Mouse (Mus musculus) c-Kit-positive CD71-positive TER-119-positive erythroid progenitor cells, embryonic 14.5 days (primary cell): ENCODE measurements around the gene Slc1a3.

Source experiments
- DNase-seq: peaks from one replicate; pipeline ENCODE4 v3.0.0-alpha.2; 2013; ENCODE audit warnings: low spot score

Slc1a3 gene

DNA sequence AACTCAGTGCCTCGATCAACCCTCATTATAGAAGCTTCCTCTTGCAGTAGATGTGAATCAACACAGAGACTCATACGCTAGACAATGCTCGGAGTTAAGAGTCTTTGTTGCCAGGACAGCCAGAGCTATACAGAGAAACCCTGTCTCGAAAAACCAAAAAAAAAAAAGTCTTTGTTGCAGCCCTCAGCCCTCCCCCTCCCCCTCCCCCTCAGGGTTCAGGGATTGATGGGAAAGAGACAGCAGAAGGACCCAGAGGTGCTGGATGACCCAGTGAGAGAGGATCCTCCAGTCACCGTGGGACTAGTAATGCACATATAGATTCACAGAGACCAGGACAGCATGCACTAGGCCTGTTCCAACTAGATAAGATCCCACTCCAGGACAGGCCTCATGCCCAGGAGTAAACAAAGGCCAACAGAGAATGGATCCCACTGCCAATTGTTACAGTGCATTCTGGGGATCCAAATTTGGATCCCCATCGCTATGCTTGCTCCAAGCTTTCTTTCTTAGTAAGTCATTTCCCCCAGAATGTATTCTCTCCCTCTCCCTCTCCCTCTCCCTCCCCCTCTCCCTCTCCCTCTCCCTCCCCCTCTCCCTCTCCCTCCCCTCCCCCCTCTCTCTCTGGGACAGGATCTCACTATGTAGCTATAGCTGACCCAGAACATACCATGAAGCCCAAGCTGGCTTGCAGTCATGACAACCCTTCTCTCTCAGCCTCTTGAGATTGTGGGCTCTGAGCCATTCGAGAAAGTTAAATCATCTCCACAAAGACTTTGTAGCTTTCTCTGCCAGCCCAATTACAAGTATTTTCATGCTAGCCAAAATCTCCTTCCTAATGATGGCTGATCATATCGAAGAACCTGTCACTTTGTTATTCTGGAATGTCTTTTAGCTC is 52.2 kb downstream of the Slc1a3 start:
- no peak for DNase-seq

DNA sequence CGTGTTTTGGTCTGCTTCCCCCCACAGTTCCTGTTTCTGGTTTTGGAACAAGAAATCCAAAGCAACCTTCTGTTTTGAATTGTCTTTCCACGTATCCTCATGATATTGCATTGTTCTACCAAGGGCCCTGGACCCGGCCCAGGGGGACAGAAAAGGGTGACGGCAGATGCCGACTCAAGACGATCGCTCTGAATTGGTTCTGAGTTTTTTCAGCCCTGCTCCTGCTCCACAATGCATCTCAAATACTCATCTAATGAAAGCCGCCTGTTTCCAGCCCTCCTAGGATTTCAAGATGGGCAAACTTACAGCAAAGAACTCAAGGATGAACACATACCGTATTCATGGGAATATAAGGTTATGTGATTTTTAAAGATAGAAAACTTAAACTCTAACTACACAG is 55.3 kb downstream of the Slc1a3 start:
- DNase-seq, result no peak

DNA sequence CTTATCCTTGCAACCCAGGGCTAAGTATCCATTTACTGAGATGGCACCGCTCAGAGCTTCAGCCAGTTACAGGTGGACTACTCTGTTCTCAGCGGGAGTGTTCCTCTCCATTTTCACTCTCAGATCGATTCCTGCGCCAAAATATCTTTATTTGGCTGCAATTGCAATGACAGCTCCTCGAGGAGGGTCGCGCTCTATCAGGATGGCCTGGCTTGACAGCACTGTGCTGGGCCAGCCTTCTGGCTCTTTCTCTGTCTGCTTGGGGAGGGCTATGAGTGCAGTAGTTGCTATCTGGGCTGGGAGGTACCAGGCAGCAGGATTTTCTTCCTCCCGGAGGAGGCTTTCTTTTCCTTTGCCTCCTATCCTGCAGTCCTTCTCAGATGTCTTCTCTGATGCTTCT is 57.9 kb downstream of the Slc1a3 start:
- DNase-seq, result no peak

DNA sequence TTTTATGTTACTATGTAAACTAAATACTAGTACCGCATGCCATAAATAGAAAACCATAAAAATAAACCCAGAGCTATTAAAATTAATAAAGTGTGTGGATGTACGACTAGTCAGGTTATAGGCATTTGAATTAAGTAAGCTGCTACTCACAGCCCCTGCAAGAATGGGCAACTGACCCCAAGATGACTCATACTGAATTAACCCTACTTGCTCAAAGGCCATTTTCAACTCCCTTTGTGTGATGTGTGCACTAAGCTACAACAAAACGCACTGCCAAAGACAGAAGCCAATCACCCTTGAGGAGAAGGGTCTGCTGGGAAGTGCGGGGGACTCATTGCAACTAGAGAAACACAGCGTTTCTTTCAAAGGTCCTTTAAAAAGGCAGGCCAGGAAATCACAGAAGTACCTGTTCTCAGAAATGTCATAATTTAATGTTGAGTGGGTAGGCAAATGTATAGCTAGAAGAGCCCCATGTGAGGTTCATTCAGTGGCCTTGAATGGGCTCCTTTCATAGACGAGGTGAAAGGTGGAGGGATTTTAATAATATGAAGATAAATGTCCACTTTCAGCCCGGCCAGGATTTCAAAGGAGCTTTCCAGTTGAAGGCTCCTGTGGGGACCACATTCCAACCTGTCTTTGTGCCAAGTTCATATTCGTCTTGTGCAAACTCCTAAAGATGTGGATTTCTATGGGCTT is 66.4 kb downstream of the Slc1a3 start:
- DNase-seq, result no peak

DNA sequence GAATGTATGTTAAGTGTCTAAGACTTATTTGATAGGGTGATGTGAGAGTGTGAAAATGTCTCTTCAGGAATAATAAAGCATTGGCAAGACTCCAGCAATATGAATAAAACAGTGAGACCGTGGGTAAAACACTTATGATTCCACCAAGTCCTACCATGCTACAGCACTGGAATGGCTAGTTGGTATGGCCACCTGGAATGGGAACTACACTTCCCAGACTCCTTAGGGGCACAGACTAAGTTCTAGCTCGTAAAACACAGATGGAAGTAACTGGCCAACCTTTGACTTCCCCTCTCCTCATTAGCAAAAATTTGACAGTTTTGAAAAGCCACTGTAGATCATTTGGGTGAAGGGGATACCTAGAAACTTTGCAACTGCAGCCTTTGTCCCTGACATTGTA is 70.7 kb downstream of the Slc1a3 start:
- no peak for DNase-seq

DNA sequence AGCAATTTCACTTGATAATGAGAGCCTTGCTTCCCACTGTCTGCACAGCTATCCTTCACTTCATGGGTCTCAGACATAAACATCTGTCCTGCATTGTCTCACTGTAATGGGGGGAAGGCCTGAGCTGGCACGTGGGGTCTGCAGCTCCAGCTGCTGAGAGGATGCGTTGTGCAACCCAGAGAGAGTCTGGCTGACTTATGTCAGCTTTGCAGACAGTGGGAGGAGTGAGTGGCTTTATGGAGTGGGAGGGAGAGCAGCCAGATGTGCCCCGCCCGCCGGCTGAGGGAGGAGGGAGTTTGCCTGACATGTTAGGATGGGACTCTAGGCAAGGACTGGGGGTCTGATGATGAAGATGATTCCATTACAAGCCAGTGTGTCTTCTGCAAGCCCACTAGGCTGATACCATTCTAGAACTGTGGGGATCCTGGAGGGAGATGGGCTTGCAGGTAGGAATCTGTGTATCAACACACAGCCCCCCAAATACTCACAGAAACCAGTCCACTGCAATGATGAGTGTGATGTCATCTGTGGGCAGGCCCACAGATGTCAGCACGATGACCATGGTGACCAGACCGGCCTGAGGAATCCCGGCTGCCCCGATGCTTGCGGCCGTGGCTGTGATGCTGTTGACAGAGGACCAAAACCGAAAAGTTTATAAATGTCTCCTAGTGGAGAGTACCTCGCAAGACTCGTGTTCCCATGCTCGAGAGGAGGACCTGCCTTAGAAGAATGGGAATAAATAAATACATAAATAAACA is 71.8 kb downstream of the Slc1a3 start:
- no peak for DNase-seq

DNA sequence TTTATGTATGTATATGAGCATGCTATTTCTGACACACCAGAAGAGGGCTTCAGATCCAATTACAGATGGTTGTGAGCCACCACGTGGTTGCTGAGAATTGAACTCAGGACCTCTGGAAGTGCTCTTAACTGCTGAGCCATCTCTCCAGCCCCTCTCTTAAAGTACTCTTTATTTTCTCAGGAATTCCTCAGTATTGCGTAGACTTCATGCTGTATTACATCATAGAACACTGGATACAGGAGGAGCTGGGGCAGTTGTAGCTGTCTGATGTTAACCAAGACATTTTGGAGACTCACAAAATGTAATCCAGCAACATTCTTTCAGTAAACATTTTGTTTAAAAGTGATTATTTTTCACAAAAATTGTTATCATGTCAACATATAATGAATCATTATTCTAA is 73.3 kb downstream of the Slc1a3 start:
- no peak for DNase-seq

DNA sequence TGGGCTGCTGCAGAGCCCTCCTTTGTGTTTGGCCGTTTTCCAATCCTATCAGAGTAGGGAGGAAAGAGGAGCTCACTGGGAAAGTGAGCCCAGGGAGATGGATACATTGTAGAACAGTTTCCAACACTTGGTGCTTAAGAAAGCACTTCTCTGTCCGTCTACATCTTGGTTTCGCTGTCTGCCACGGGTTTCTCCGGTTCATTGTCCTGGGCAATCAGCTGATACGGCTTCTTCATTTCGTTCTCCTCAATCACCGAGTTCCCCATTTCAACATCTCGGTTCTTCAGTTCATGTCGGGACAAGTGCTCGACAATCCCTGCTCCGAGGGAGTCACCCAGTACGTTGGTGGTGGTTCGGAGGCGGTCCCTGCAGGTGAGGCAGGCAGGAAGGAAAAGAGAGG is 74.6 kb downstream of the Slc1a3 start:
- no peak for DNase-seq

DNA sequence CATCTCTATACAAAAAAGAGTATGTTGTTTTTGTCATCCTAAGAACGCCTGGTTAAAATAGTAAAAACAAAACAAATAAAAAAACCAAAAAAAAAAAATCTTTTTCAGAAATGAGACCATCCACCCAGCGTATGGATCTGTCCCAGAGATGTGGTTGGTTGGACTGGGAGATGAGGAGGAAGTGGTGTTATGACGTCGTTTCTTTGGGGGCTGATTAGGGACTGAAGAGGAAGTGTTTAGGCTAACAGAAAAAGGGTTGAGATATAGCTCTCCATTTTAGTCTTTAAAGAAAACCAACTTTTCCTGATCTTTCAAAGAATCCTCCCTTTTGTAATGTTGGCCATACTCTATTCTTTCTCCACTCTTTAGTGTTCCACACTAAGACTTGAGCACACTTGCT is 75.8 kb downstream of the Slc1a3 start:
- DNase-seq, result no peak

DNA sequence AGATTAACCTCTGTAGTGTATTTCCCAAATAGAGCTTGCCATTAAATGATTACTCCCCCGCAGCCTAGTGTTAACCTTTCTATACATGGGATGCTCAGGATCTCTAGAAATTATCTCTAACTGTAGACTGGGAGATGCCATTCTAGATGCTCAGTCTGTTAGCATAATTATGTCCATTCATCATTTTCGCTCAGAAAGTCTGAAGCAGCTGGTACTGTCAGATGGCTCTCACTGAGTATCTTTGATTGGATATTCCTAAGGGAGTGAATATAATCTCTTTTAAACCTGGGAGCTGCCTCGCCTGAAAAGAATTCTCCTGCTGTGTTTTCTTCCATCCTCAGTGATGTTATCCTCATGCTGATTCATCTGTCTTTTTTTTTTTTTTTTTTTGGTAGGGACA is 76.2 kb downstream of the Slc1a3 start:
- no peak for DNase-seq

DNA sequence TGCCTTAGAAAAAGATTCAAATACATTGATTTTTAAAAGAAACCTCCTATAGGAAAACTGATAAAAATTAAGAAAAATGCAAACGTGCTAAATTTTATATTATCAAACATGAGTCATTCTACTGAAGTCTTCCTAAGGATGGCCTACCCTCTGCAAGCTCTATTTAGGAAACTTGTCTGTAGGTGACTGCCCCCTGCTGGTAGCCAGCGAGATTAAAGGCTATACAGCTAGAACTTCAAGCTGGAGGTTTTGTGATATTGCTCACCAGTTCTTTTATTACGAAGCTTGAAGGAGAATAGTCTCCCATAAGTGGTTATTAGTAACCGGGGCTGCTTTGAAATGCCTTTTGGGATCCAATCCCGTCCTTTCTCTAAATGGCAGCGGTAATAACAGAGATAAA is 77.2 kb downstream of the Slc1a3 start:
- peak; percentile 52 for DNase-seq

DNA sequence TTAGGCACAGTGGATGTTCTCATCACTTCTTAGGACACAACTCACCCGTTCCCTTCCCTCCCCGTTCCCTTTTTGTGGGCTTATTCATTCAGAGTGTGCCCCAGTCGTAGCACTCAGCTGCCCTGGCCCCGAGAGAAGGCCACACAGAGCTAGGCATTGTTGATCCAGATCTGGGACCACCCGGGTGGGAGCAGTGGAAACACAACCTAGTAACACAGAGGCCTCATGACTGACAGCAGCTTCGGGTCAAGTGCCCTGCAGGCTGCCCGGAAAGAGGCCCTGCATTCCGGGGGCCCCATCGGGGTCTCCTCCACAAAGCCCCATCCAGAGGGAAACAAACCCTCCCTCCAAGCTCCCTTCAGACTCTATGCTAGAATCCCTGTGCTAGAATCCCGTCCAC is 78.2 kb downstream of the Slc1a3 start:
- no peak for DNase-seq

DNA sequence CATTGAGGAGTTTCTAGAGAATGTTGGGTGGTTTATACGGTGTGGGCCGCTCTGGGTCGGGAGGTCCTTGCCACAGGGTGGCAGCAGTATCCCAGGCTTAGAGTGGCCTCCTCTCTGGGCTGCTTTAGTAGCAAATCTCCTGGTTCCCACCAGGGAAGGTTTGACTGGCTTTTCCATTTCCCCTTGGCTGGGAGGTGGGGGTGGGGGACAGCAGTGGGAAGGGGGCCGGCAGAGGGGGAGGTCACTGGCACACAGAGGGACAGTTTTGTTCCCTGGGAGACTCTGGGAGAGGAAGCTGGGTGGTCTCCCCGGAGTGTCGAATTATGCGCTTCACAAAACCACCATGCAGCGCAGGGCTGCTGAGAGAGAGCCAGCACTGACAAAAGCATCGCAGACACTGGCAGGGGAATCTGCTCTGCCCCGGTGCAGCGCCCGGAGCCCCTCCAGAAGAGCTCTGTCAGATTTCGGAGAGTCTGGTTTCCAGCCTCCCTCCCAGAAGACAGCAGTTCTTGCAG is 81.2 kb downstream of the Slc1a3 start:
- peak; percentile 21 for DNase-seq

DNA sequence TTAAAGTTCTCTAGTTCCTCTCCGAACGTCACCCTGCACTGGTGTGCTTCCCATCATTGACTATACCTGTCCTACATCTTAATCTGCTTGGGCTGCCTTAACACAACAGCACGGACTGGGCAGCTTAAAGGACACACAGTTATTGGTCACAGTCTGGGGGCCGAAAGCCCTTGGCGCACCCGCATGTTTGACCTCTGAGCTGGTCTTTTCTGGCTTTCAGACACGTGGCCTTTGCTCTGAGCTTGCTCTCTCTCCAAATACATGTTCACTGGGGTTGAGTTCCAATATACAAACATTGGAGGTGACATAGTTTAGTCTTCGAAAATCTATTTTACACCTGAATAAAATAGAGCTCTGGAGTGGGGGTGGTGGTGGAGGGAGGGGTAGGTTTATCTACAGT is 82.4 kb downstream of the Slc1a3 start:
- DNase-seq, result no peak

DNA sequence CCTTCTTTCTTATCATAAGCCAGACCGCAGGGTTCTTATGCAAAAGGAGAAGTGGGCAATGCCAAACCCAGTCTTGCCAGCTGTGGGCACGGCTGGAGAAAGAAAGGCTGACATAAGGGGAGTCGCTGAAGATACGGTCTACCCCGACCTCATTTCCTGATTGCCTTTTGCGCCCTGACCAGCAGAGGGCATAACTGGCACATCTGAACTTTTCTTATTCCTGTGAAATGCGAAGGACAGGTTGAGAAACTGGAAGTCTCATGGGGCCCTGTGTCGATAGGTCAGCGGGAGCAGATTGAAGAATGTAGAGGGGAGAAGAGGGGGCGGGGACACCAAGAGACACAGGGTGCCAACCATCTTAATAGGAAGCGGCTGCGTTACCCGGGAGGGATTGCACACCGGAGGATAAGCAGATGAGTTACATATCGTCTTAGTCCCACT is 83.4 kb downstream of the Slc1a3 start:
- DNase-seq, result peak; percentile 49

DNA sequence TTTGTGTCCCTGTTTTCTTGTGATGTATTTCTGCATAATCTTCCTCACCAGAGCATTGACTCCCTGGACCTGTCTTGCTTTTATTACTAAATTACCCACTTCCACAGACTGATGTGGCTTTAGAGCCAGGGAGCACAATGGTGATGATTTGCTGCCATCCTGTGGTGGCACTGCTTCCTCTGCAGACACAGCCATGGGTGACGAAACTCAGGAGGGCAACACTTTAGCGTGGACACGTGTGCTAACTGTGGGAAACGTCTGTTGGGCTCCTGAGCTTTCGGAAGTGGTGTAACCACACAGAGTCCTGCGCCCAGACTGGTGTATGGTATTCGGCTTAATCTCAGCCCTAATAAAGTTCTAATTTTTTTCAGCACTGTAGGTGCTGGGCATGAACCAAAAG is 85.2 kb downstream of the Slc1a3 start:
- DNase-seq, result peak; percentile 7

DNA sequence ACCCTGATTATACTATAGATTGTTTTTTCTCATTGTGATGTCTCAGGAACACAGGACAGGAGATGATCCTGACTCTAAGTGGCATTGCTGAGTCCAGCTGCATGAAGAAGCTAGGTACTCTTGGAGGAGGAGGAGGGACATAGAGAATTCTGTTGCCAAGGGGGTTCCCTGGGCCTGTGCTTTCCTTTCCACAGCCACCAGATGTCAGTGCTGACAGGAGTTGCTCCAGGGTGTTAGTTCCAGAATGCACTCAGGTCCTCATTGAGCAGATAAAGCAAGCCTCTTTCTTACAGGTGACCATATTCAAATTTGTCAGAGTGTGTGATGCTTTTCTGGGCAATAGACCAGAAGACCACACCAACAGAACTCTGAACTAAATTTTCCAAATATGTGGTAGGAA is 86.7 kb downstream of the Slc1a3 start:
- no peak for DNase-seq

DNA sequence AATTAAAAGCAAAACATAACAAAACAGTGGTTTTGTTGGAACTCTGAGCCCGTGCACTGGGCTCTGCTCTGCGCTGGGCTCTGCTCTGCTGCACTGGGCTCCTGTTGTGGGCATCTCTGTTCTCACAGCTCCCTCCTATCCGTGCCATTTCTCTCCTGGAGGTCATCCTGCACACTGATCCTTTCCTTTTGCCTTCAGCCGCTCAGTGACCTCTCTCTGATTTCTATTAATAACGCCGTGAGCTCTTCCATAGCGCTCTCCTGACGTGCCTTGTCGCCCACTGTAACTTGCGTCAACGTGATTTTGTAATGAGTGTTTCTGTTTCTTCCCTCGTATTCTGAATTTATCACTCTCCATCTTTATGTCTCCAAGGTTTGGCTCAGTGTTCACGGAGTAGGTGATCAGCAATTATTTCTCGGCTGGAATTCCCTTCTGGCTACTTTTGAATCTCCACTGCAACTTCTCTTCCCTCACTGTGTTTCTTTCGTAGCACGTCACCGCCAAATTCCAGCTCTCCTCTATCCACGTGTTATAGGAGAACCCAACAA is 91.0 kb downstream of the Slc1a3 start:
- DNase-seq, result no peak

DNA sequence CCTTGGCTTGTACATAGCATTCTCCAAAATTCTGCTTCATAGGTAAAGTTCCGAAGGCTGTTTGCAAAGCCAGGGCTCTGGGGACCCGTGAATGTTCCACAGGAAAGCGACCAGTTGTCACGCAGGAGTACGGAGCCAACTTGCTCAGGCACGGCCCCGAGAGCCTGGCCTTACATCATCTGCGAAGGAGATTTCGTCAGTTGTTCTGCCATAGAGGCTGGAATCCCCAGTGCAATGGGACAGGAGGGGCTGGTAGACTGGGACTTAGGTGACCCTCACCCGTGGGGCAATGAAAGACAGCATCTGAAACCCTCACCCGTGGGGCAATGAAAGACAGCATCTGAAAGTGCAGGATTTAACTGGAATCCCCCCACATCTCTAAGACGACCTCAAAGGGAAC is 94.3 kb downstream of the Slc1a3 start:
- DNase-seq, result no peak

DNA sequence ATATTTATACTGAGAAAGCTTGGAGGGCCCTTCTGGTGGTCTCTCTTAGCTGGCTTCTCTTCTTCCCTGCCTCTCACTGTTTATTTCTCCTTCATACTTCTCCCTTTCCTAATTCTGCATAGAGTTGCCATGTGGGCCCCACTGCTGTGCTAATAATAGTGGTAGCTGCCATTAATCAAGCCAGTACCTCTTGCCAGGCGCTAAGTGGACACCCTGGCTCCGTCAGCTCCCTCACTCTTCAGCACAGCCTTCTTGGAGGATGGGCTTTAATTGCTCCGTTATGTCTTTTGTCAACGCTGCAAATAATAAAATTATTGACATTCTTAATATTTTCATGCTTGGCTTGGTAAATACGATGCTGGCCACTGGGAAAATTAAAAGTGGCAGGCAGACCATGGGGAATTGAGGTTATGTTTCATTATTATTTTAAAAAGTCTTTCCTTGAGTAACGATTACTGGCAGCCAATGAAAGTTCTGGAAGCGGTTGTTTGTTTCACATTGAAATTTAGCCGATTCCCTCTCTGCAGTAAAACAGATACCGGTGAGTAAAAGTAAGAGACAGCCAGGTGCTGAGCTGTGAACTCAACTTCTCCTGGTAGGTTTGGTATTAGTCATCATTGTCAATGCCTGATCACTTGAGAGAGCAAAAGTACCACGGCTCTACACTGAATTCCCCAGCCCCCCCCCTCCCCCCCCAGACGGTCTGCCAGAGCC is 94.9 kb downstream of the Slc1a3 start:
- DNase-seq, result no peak

DNA sequence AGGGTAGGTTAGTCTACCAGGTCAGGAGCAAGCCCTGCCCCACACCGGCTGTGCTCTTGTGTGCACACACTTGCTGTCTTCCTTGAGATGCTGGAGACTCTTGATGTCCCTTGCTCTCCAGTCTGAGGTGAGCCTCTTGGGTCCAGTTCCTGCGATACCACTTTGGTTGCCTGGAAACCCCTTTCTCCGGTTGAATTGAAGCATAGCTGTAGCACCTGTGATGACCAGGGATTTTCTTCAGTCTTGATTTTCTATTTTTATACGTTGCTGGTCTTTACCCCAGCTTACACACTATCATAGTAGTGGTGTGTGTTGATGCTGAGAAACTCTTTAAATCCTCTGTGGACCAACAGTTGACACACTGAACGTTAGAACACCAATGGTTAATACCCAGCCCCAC is 95.9 kb downstream of the Slc1a3 start:
- DNase-seq, result no peak
